Mouse (Mus musculus) small intestine, adult 2 months (tissue): ENCODE data around the gene Insrr.

Experiments used
- CTCF ChIP-seq: fragments of 200-500 bp; IDR thresholded peaks from 2 replicates; pipeline ENCODE4 v1.5.1; 2012; ENCODE audit warnings: low read depth, mild to moderate bottlenecking, control low read depth, inconsistent platforms, low read length, moderate library complexity, mixed read lengths; ENCODE audit not compliant: insufficient replicate concordance, insufficient read length; ENCODE audit errors: extremely low read depth
- POLR2A ChIP-seq: fragments of 200-500 bp; IDR thresholded peaks from 2 replicates; pipeline ENCODE4 v1.6.1; 2012; ENCODE audit warnings: low read depth, mild to moderate bottlenecking, control low read depth, inconsistent platforms, low read length, moderate library complexity

GRCm38 (mm10) chr3:87765631-87766283, 31.0 kb upstream of the Insrr start:
- TF ChIP-seq CTCF (no peak), POLR2A (no peak)
